Mouse (Mus musculus): ENCODE results near the gene Pde4d.

The Pde4d gene

DNA sequence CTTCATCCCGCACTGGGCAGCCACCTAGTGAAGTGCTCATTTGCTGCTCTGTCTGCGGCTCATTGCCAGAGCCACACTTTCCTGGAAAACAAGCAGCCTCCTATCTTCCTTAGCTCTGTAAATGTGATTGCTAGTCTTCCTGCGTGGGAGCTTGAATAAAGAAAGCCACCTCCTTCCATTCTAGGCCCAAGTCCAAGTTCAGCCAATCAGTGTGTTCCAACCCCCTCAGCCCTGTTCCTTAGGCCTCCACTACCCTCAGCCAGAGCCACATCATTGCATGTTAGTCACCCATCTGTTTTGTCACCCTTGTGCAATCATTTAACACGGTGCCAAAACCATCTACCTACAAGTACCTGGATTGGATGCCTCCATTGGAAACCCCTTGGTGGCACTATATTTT lies 786.3 kb downstream of the Pde4d start:
- in situ Hi-C loops (cut with MboI), result loop anchor here (10.0 to 25.0 kb wide), 2 partner anchors 309 to 501 kb away; no protein-coding TSS in a partner anchor

DNA sequence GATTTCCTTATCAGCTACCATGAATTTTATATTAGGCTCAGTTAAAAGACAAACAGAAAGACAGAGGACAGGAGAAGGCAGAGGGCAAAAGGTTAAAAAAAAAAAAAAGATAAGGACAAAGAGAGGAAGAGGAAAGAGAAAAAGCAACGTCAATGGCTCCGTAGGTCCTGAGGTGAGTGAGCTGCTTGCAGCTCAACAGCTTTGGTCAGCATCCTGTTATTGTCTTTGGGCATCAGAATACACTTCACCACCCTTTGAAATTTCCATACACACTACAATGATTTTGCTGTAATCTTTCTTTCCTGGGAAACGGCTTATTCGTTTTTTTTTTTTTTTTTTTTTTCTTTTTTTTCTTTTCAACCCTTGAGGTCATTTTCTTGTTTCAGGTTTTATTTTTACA lies 788.9 kb downstream of the Pde4d start:
- in situ Hi-C loops (cut with MboI), result loop anchor here (10.0 to 25.0 kb wide), 2 partner anchors 306 to 499 kb away; no protein-coding TSS in a partner anchor

GRCm38 (mm10) chr13:109239296-109239695 lies 789.5 kb downstream of the Pde4d start:
- in situ Hi-C loops (cut with MboI), result loop anchor here (10.0 to 25.0 kb wide), 2 partner anchors 306 to 498 kb away; no protein-coding TSS in a partner anchor

DNA sequence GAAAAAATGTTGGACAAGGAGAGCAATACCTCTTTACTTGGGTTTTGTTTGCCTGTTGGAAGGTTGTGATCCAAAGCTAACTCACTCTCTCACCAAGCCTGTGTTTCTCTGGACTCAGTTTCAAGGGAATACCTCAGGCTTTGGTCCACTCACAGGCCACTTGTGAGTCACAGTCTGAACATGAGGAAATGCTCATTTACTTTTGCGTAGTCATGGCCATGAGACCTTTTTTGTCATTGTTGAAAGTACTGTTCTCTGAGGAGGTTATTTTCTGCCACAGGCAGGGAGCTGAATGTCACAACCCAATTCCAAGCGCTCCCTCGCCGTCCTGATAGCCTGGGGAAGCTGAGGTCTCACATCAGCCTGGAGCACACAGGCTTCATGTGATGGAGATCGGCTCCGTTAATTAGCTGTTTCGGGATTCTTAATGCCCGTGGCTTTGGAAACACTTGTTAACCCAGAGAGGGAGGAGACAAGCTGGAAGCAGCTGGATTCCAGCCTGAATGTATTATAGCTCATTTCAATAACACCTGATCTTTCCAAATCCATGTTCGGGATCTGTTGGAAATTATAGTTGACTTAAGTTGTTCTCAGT lies 792.8 kb downstream of the Pde4d start:
- in situ Hi-C loops (cut with MboI), result loop anchor here (25.0 kb wide), 1 partner anchor 495 kb away; no protein-coding TSS in a partner anchor

GRCm38 (mm10) chr13:109243160-109243559 lies 793.4 kb downstream of the Pde4d start:
- in situ Hi-C loops (cut with MboI), result loop anchor here (25.0 kb wide), 1 partner anchor 494 kb away; no protein-coding TSS in a partner anchor

GRCm38 (mm10) chr13:109247061-109247460 lies 797.3 kb downstream of the Pde4d start:
- in situ Hi-C loops (cut with MboI), result loop anchor here (25.0 kb wide), 1 partner anchor 490 kb away; no protein-coding TSS in a partner anchor

DNA sequence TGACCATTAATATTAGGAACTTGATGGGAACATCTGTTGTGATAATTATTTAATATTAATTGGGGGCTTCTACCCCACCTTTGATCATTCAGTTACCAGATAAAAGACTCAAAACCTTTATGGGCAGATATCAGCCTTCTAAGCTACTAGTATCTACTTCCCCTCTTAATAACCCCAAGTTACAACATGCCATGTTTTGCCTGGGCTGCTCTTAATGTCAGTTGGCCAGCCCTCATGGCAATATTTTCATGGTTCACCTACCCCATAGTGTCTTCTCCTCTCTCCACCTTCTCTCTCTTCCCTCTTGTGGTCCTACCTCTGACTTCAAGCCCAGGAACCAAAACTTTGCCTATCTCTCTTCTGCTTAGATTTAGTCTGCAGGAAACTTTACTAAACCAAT lies 799.6 kb downstream of the Pde4d start:
- in situ Hi-C loops (cut with MboI), result loop anchor here (25.0 kb wide), 1 partner anchor 488 kb away; no protein-coding TSS in a partner anchor

DNA sequence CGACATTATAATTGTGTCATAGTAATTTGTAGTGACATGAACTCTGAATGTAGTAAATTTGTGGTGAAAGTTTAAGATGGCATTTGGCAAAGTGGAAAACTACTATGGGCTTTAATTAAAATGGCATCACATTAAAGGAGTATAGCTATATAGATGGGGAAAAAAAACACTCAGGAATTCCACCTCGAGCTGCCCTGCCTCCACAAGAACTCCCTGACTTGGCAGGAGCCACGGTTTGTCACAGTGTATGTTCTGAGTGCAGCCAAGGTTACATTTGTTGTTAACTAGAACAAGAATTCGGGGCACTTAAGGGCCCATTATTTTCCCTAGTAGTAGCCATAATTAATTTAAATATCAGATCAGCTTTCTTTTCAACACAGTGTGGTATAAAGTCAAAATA lies 805.9 kb downstream of the Pde4d start:
- in situ Hi-C loops (cut with MboI), result no loop called here

- in situ Hi-C loops (cut with MboI), result no loop called here
Observed at GRCm38 (mm10) chr13:109260220-109260795, 810.6 kb downstream of the Pde4d start.

DNA sequence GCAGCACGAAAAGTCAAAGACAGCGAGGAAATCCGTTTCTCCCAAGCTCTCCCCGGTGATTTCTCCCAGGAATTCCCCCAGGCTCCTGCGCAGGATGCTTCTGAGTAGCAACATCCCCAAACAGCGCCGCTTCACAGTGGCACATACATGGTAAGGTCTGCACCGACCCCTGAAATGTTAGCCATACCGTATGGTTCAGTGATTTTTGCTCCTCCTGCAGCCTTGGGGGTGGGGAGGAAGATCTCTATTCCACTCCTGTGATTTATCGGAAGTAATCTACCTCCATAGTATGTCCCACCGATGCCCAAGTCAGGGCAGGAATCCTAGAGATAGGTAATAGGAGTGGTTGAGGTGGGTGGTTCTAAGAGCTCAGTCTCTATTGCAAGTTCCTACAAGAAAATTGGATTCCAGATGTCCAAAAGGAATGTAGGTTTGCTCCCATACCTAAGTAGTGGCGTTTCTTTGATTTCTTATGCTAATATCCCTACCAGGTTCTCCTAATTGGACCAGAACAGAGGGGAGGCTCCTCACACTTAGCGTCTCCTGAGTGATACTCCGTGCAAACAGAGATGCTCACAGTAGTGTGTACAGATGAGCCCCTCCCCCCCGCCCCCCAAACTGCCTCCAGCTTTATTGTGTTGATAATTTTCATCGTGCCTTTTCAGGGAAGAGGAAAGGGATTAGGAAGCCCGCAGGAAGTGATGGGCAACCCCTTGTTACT lies 811.2 kb downstream of the Pde4d start:
- in situ Hi-C loops (cut with MboI), result no loop called here

DNA sequence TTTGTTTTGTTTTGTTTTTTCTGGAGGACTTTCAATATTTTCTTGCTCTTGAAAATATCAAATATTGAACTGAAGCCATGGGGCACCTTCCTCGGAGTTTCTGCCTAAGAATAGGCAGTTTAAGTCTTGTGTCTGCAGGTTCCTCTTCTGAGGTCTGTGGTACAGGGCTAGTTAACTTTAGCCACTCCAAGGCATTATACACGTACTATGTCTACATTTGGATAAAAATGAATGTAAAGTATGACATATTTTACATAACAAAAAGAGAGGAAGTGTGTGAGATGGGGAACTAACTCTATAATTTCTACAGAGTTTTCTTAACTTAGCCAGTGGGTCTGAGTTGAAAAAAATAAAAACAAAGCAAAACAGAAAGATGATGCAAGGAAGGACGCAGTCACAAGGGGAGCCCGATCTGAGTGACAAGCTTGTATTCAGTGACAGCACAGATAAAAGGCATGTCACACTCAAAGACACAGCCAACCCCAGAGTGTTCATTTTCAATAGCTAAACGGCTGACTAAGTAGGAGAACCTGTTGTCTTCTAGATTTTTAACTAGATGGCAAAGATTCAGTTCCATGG lies 812.0 kb downstream of the Pde4d start:
- in situ Hi-C loops (cut with MboI), result no loop called here

- in situ Hi-C loops (cut with MboI), result no loop called here
Observed at GRCm38 (mm10) chr13:109262501-109262900, 812.8 kb downstream of the Pde4d start.

- in situ Hi-C loops (cut with MboI), result no loop called here
Observed at GRCm38 (mm10) chr13:109263833-109264232, 814.1 kb downstream of the Pde4d start.

DNA sequence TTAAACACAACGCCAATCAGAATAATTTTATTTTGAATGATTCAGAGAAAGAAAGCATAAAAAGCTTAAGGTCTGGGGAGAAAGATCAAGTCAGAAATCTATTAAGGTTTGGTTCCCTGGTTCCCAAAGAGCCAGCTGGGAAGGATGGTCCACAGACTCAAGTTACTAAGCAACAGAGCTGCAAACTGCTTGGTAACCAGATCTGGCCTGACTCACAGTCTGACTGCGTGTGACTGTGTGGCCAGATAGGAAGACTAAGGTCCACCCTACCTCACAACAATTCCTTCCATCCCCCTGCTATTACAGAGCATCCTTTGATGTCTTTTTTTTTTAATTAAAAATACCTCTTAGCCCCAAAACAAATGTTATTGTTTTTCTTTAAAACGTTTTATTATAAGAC lies 818.5 kb downstream of the Pde4d start:
- in situ Hi-C loops (cut with MboI), result no loop called here

DNA sequence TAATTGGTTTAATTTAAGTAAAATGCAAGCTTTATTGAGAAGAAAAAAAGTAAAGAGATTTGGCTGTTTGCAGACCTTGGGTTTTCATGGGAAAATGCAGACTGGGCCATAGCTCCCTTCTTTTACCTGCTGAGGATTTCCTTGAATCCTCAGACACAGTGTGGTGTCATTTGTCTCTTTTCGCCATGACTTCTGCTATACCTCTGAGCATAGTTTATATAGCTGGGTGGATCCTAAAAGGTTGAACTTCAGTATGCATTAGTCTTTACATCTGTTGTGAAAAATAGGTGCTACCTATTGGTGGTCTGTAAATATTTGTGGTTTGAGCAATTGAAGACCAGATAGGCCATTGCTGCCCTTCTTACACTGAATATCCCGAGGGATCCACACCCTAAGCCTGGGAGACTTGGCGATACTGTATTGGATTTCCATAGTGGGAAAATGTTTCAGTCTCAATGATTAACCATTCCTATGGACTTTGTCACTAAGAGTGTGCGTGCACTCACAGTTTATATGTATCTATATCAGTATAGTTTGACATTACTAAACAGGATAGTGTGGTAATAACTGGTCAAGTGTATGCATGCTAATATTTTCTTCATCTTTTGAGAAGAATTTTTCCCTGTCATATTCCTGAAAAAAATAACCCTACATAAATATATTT lies 819.0 kb downstream of the Pde4d start:
- in situ Hi-C loops (cut with MboI), result no loop called here

- in situ Hi-C loops (cut with MboI), result no loop called here
Observed at GRCm38 (mm10) chr13:109274869-109275268, 825.1 kb downstream of the Pde4d start.

DNA sequence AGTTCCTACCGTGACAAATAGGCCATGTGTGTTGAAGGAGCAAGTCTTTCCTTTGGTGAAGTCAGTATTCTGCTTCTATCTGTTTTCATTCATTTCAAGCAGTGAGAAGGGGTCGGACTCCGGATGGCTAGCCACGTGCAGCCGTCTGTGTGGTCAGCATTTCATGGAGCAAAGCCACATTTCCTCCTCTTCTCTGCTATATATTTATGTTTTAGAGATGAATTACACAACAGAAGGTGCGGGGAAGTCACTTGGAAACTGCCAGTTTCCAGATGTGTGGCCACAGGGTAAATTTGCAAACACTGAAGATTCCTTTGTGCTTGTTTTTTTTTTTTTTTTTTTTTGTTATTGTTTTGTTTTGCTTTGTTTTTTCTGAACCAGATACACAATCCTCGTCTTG lies 828.0 kb downstream of the Pde4d start:
- in situ Hi-C loops (cut with MboI), result no loop called here

- in situ Hi-C loops (cut with MboI), result no loop called here
Observed at GRCm38 (mm10) chr13:109278504-109278912, 828.8 kb downstream of the Pde4d start.

- in situ Hi-C loops (cut with MboI), result no loop called here
Observed at GRCm38 (mm10) chr13:109279211-109279610, 829.5 kb downstream of the Pde4d start.

- in situ Hi-C loops (cut with MboI), result no loop called here
Observed at GRCm38 (mm10) chr13:109280433-109280832, 830.7 kb downstream of the Pde4d start.

DNA sequence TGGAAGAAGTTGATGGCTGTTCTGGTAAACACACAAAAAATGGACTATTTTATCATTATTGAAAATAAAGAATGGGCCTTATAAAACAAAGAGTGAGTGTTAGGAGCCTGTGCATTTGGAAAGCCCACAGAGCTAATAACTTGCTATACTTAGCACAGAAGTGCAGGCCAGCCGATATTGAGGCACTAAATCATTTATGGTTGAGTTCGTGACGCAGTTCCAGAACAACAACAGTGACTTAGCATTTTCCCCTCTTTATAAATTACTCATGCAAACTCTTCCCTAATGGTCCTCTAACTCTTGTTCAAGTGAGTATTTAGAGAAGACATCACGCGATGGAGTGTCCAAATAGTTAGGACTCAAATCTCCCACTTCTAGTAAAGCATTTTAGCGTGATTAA lies 837.7 kb downstream of the Pde4d start:
- in situ Hi-C loops (cut with MboI), result no loop called here

DNA sequence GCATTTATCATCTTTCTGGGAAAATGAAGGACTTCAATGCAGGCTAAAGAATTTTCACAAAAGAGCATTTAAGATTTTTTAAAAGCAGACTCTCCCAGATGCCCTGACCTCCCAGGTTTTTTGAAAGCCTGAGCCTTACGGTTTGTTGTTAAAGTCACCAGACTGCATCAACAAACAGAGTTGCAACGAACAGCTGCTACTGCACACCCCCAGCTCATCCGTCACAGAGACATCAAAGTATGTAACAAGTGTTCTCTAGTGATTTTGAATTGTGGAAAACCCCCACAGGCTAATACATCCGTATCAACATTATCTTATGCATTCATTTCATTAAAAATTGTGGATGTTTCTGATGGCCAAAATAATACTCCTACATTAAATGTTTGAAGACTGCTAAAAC lies 841.2 kb downstream of the Pde4d start:
- in situ Hi-C loops (cut with MboI), result no loop called here
